Mouse (Mus musculus): ENCODE measurements at regions not wholly inside any gene's neighbourhood (a gene's known extent, or its start where the extent isn't known, plus 50 kb on each side); places are given as distances from the start of the nearest gene placed in this dataset.

GRCm38 (mm10) chr9:8443315-8443714, 100.6 kb upstream of the Trpc6 start:
- Histone ChIP-seq H3K27me3 (replicated peaks; ENCODE audit: control insufficient read depth, insufficient read depth, low read length) (no peaks in the 10 kb centered on the region), H3K36me3 (ENCODE audit: control insufficient read depth, insufficient read depth) (no peaks in the 10 kb centered on the region), H3K4me1 (replicated peaks; ENCODE audit: control insufficient read depth, insufficient read depth, low read length) (no peaks in the 10 kb centered on the region), H3K9ac (replicated peaks; ENCODE audit: low read depth, low read length) (no peak overlapping the region), H3K27ac (ENCODE audit: low read length) (no peak overlapping the region), H3K4me3 (replicated peaks; ENCODE audit: low read length) (no peak overlapping the region), H3K4me2 (ENCODE audit: low read length) (no peak overlapping the region), H3K9me3 (ENCODE audit: control insufficient read depth, low read length) (no peaks in the 10 kb centered on the region)
- no peak for ATAC-seq
- whole genome bisulfite sequencing: 87% methylated on average over 2 of the region's 2 CpGs

- Histone ChIP-seq H3K36me3 (ENCODE audit: control insufficient read depth, insufficient read depth) (no peaks in the 10 kb centered on the region), H3K4me3 (replicated peaks; ENCODE audit: low read length) (no peak overlapping the region), H3K27ac (ENCODE audit: low read length) (no peak overlapping the region), H3K27me3 (replicated peaks; ENCODE audit: control insufficient read depth, insufficient read depth, low read length) (no peaks in the 10 kb centered on the region), H3K4me1 (replicated peaks; ENCODE audit: control insufficient read depth, insufficient read depth, low read length) (no peaks in the 10 kb centered on the region), H3K9ac (replicated peaks; ENCODE audit: low read depth, low read length) (no peak overlapping the region), H3K4me2 (ENCODE audit: low read length) (no peak overlapping the region), H3K9me3 (ENCODE audit: control insufficient read depth, low read length) (no peaks in the 10 kb centered on the region)
- ATAC-seq: no peak
Measured at GRCm38 (mm10) chr9:8451471-8451870, 92.5 kb upstream of the Trpc6 start.

GRCm38 (mm10) chr9:8453591-8453990, 90.4 kb upstream of the Trpc6 start:
- H3K4me1 ChIP-seq (replicated peaks; ENCODE audit: control insufficient read depth, insufficient read depth, low read length): no peaks in the 10 kb centered on the region
- ATAC-seq: no peak
- H3K27me3 ChIP-seq (replicated peaks; ENCODE audit: control insufficient read depth, insufficient read depth, low read length): no peaks in the 10 kb centered on the region
- H3K36me3 ChIP-seq (ENCODE audit: control insufficient read depth, insufficient read depth): no peaks in the 10 kb centered on the region
- H3K4me2 ChIP-seq (ENCODE audit: low read length): no peak overlapping the region
- H3K9me3 ChIP-seq (ENCODE audit: control insufficient read depth, low read length): no peaks in the 10 kb centered on the region
- H3K4me3 ChIP-seq (replicated peaks; ENCODE audit: low read length): no peak overlapping the region
- no peak overlapping the region for H3K27ac ChIP-seq (ENCODE audit: low read length)
- no peak overlapping the region for H3K9ac ChIP-seq (replicated peaks; ENCODE audit: low read depth, low read length)

GRCm38 (mm10) chr9:8454557-8454956, 89.4 kb upstream of the Trpc6 start:
- Histone ChIP-seq H3K4me1 (replicated peaks; ENCODE audit: control insufficient read depth, insufficient read depth, low read length) (no peaks in the 10 kb centered on the region), H3K27me3 (replicated peaks; ENCODE audit: control insufficient read depth, insufficient read depth, low read length) (no peaks in the 10 kb centered on the region), H3K4me3 (replicated peaks; ENCODE audit: low read length) (no peak overlapping the region), H3K27ac (ENCODE audit: low read length) (no peak overlapping the region), H3K4me2 (ENCODE audit: low read length) (no peak overlapping the region), H3K36me3 (ENCODE audit: control insufficient read depth, insufficient read depth) (no peaks in the 10 kb centered on the region), H3K9ac (replicated peaks; ENCODE audit: low read depth, low read length) (no peak overlapping the region), H3K9me3 (ENCODE audit: control insufficient read depth, low read length) (no peaks in the 10 kb centered on the region)
- ATAC-seq: no peak

DNA sequence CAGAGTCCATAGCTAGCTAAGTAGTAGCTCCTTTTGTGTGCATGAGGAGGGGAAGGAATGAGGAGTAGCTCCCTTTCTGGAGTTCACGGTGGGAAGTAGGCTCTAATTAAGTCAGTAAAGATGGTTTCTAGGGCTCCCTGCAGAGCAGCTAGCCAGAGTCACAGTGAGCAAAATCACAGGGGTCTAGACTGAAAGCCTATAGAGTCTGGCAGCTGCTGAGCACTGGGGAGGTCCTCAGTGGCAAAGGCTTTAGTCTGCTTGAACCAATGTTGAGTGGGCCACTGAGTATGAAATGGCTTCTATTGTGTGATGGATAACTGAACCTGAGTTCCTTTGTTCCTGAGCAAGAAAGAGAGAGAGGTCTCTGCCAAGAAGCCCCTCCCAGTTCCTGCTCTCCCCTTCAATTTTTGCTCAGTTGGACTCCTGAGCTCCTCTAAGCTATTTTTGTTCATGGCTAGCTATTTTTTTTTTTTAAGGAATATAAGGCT, 84.8 kb upstream of the Trpc6 start:
- H3K9me3 ChIP-seq (ENCODE audit: control insufficient read depth, low read length): no peaks in the 10 kb centered on the region
- H3K9ac ChIP-seq (replicated peaks; ENCODE audit: low read depth, low read length): no peak overlapping the region
- ATAC-seq: 0 out of 2 replicates have a peak, but pooled peaks have one; percentile 28
- no peak overlapping the region for H3K4me2 ChIP-seq (ENCODE audit: low read length)
- H3K4me1 ChIP-seq (replicated peaks; ENCODE audit: control insufficient read depth, insufficient read depth, low read length): no peaks in the 10 kb centered on the region
- H3K27ac ChIP-seq (ENCODE audit: low read length): no peak overlapping the region
- no peaks in the 10 kb centered on the region for H3K36me3 ChIP-seq (ENCODE audit: control insufficient read depth, insufficient read depth)
- 0% methylated on average over 1 of the region's 1 CpGs for WGBS
- H3K4me3 ChIP-seq (replicated peaks; ENCODE audit: low read length): no peak overlapping the region
- H3K27me3 ChIP-seq (replicated peaks; ENCODE audit: control insufficient read depth, insufficient read depth, low read length): no peaks in the 10 kb centered on the region

- ATAC-seq: no peak
- H3K9ac ChIP-seq (replicated peaks; ENCODE audit: low read depth, low read length): no peak overlapping the region
- H3K4me2 ChIP-seq (ENCODE audit: low read length): no peak overlapping the region
- no peaks in the 10 kb centered on the region for H3K9me3 ChIP-seq (ENCODE audit: control insufficient read depth, low read length)
- no peak overlapping the region for H3K27ac ChIP-seq (ENCODE audit: low read length)
- no peaks in the 10 kb centered on the region for H3K27me3 ChIP-seq (replicated peaks; ENCODE audit: control insufficient read depth, insufficient read depth, low read length)
- no peak overlapping the region for H3K4me3 ChIP-seq (replicated peaks; ENCODE audit: low read length)
- H3K36me3 ChIP-seq (ENCODE audit: control insufficient read depth, insufficient read depth): no peaks in the 10 kb centered on the region
- no peaks in the 10 kb centered on the region for H3K4me1 ChIP-seq (replicated peaks; ENCODE audit: control insufficient read depth, insufficient read depth, low read length)
Measured at GRCm38 (mm10) chr9:8461737-8462136, 82.2 kb upstream of the Trpc6 start.

DNA sequence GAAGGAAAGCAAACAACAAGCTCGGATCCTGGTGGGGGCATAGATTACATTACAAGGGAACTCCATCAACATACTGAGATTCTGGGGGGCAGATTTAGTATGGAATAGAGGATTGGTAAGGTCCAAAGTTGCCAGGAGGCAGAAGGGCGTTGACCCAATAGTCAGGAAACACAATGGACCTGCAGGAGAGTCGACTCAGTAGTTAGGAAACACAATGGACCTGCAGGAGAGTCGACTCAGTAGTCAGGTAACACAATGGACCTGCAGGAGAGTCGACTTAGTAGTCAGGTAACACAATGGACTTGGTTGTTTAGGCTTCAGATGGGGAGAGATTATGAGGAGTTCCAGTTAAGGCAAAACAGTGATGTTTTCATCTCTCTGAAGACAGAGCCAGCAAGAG, 81.1 kb upstream of the Trpc6 start:
- Histone ChIP-seq H3K9ac (replicated peaks; ENCODE audit: low read depth, low read length) (no peak overlapping the region), H3K27ac (ENCODE audit: low read length) (no peak overlapping the region), H3K27me3 (replicated peaks; ENCODE audit: control insufficient read depth, insufficient read depth, low read length) (no peaks in the 10 kb centered on the region), H3K4me2 (ENCODE audit: low read length) (no peak overlapping the region), H3K4me1 (replicated peaks; ENCODE audit: control insufficient read depth, insufficient read depth, low read length) (no peaks in the 10 kb centered on the region), H3K9me3 (ENCODE audit: control insufficient read depth, low read length) (no peaks in the 10 kb centered on the region), H3K4me3 (replicated peaks; ENCODE audit: low read length) (no peak overlapping the region), H3K36me3 (ENCODE audit: control insufficient read depth, insufficient read depth) (no peaks in the 10 kb centered on the region)
- WGBS: 31% methylated on average over 5 of the region's 5 CpGs
- ATAC-seq: no peak

- Histone ChIP-seq H3K4me2 (ENCODE audit: low read length) (no peak overlapping the region), H3K27me3 (replicated peaks; ENCODE audit: control insufficient read depth, insufficient read depth, low read length) (no peaks in the 10 kb centered on the region), H3K27ac (ENCODE audit: low read length) (no peak overlapping the region), H3K4me3 (replicated peaks; ENCODE audit: low read length) (no peak overlapping the region), H3K9me3 (ENCODE audit: control insufficient read depth, low read length) (no peaks in the 10 kb centered on the region), H3K9ac (replicated peaks; ENCODE audit: low read depth, low read length) (no peak overlapping the region), H3K4me1 (replicated peaks; ENCODE audit: control insufficient read depth, insufficient read depth, low read length) (no peaks in the 10 kb centered on the region), H3K36me3 (ENCODE audit: control insufficient read depth, insufficient read depth) (no peaks in the 10 kb centered on the region)
- WGBS: 87% methylated on average over 3 of the region's 3 CpGs
- ATAC-seq: no peak
Measured at GRCm38 (mm10) chr9:8486525-8486924, 57.4 kb upstream of the Trpc6 start.

DNA sequence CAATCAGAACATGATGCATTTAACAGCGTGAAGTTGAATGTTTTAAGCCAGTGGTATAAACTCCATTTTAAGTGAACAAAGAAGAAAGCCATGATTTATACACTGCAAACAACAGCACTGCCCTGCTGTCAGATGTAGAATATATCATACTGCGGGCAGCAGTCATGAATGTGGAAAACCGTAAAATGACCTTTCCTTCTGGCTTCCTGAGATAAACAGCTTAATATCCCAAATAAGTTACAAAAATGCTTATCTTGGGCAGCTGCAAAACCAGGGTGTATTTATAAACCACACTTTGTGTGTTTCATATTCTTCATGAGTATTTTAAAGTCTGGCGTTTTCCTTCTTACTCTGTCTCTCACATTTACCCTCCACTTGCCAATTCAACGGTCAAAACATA, 56.1 kb upstream of the Trpc6 start:
- Histone ChIP-seq H3K9ac (replicated peaks; ENCODE audit: low read depth, low read length) (no peak overlapping the region), H3K27me3 (replicated peaks; ENCODE audit: control insufficient read depth, insufficient read depth, low read length) (no peaks in the 10 kb centered on the region), H3K4me3 (replicated peaks; ENCODE audit: low read length) (no peak overlapping the region), H3K27ac (ENCODE audit: low read length) (no peak overlapping the region), H3K4me2 (ENCODE audit: low read length) (no peak overlapping the region), H3K4me1 (replicated peaks; ENCODE audit: control insufficient read depth, insufficient read depth, low read length) (no peaks in the 10 kb centered on the region), H3K9me3 (ENCODE audit: control insufficient read depth, low read length) (no peaks in the 10 kb centered on the region), H3K36me3 (ENCODE audit: control insufficient read depth, insufficient read depth) (no peaks in the 10 kb centered on the region)
- no peak for ATAC-seq
- WGBS: 91% methylated on average over 5 of the region's 5 CpGs

All from forebrain, embryonic 16.5 days (tissue).